Mouse (Mus musculus): ENCODE measurements around the gene Olfr893.

GRCm38 (mm10) chr9:38180721-38181120 is 27.4 kb upstream of the Olfr893 start, which contains the start of gene Olfr891:
- no peak for TF ChIP-seq ZC3H11A (IDR thresholded peaks at IDR 0.05; ENCODE audit: borderline replicate concordance, low read depth, low read length)
- no peak for TF ChIP-seq HCFC1 (IDR thresholded peaks at IDR 0.05; ENCODE audit: borderline replicate concordance, insufficient read depth, low read length)
- TF ChIP-seq ZNF384 (IDR thresholded peaks at IDR 0.05; ENCODE audit: low read depth, low read length) = no peak

All from ES-E14 (cell line).